Mouse (Mus musculus): ENCODE results near the gene Leng9.

DNA sequence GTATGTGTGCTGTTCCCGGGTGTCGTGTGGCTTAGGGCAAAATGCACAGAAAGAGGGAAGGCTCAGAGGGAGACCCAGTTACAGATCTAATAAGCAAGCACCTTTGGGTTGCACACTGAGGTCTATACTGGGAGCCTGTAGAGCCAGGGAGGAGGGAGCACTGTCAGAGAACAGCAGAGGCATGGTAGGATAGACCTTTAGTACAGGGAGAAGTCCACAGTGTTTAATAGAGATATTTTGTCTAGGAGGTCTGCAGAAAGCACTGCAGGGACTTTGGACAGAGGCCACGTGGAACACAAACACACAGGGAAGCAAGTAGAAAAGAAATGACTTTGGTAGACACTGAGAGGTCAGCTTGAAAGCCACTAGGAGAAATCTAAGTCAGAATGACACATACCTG lies 15.1 kb upstream of the Leng9 start:
- no peak for TF ChIP-seq CTCF (conservative IDR thresholded peaks at IDR 0.05; ENCODE audit: insufficient read depth, insufficient read length, low read depth, low read length)
- TF ChIP-seq POLR2A (IDR thresholded peaks at IDR 0.05; ENCODE audit: low read depth, low read length): no peak

Data from kidney, adult 2 months (tissue).